Mouse (Mus musculus): ENCODE data around the gene Fip1l1. TPM values are rescaled to one million over a fixed set of nuclear protein-coding genes. Genes with fewer than 3 reads are reported as not detected.

Gene Fip1l1
- polyA plus RNA-seq, 1 experiment: 63.2 TPM

GRCm38 (mm10) chr5:74610511-74610910 lies 75.3 kb downstream of the Fip1l1 start:
- no peak for TF ChIP-seq POLR2A (IDR thresholded peaks at IDR 0.05; ENCODE audit: borderline replicate concordance, low read depth, low read length)
- Histone ChIP-seq H3K4me1 (ENCODE audit: control insufficient read depth, insufficient read depth, low read length) (no peaks in the 10 kb centered on the region), H3K4me3 (ENCODE audit: insufficient read depth, low read length) (no peak overlapping the region), H3K27ac (ENCODE audit: insufficient read depth, low read depth, low read length) (no peak overlapping the region)

GRCm38 (mm10) chr5:74612713-74613112 lies 77.5 kb downstream of the Fip1l1 start:
- no peaks in the 10 kb centered on the region for H3K4me1 ChIP-seq (ENCODE audit: control insufficient read depth, insufficient read depth, low read length)
- TF ChIP-seq POLR2A (IDR thresholded peaks at IDR 0.05; ENCODE audit: borderline replicate concordance, low read depth, low read length): no peak
- no peak for TF ChIP-seq CTCF (IDR thresholded peaks at IDR 0.05; ENCODE audit: low read depth, low read length)
- no peak overlapping the region for H3K27ac ChIP-seq (ENCODE audit: insufficient read depth, low read depth, low read length)
- H3K4me3 ChIP-seq (ENCODE audit: insufficient read depth, low read length): no peak overlapping the region

- Histone ChIP-seq H3K27ac (ENCODE audit: insufficient read depth, low read depth, low read length) (no peak overlapping the region), H3K4me1 (ENCODE audit: control insufficient read depth, insufficient read depth, low read length) (no peaks in the 10 kb centered on the region), H3K4me3 (ENCODE audit: insufficient read depth, low read length) (no peak overlapping the region)
- no peak for TF ChIP-seq POLR2A (IDR thresholded peaks at IDR 0.05; ENCODE audit: borderline replicate concordance, low read depth, low read length)
- TF ChIP-seq CTCF (IDR thresholded peaks at IDR 0.05; ENCODE audit: low read depth, low read length): no peak
Measured at GRCm38 (mm10) chr5:74613491-74614151, 78.4 kb downstream of the Fip1l1 start.

- no peak for TF ChIP-seq POLR2A (IDR thresholded peaks at IDR 0.05; ENCODE audit: borderline replicate concordance, low read depth, low read length)
- TF ChIP-seq CTCF (IDR thresholded peaks at IDR 0.05; ENCODE audit: low read depth, low read length): no peak
- Histone ChIP-seq H3K4me1 (ENCODE audit: control insufficient read depth, insufficient read depth, low read length) (0 out of 2 replicates have a peak, but pooled peaks cover 2% of the 10 kb centered on the region), H3K27ac (ENCODE audit: insufficient read depth, low read depth, low read length) (no peak overlapping the region), H3K4me3 (ENCODE audit: insufficient read depth, low read length) (no peak overlapping the region)
Measured at GRCm38 (mm10) chr5:74617816-74618572, 82.7 kb downstream of the Fip1l1 start.

- TF ChIP-seq CTCF (IDR thresholded peaks at IDR 0.05; ENCODE audit: low read depth, low read length): no peak
- no peak for TF ChIP-seq POLR2A (IDR thresholded peaks at IDR 0.05; ENCODE audit: borderline replicate concordance, low read depth, low read length)
- Histone ChIP-seq H3K4me3 (ENCODE audit: insufficient read depth, low read length) (no peak overlapping the region), H3K4me1 (ENCODE audit: control insufficient read depth, insufficient read depth, low read length) (0 out of 2 replicates have a peak, but pooled peaks cover 2% of the 10 kb centered on the region), H3K27ac (ENCODE audit: insufficient read depth, low read depth, low read length) (no peak overlapping the region)
Measured at GRCm38 (mm10) chr5:74618573-74619059, 83.4 kb downstream of the Fip1l1 start.

GRCm38 (mm10) chr5:74621691-74622470 lies 86.6 kb downstream of the Fip1l1 start:
- Histone ChIP-seq H3K4me3 (ENCODE audit: insufficient read depth, low read length) (no peak overlapping the region), H3K27ac (ENCODE audit: insufficient read depth, low read depth, low read length) (no peak overlapping the region), H3K4me1 (ENCODE audit: control insufficient read depth, insufficient read depth, low read length) (0 out of 2 replicates have a peak, but pooled peaks cover 2% of the 10 kb centered on the region)
- TF ChIP-seq CTCF (IDR thresholded peaks at IDR 0.05; ENCODE audit: low read depth, low read length): no peak
- no peak for TF ChIP-seq POLR2A (IDR thresholded peaks at IDR 0.05; ENCODE audit: borderline replicate concordance, low read depth, low read length)

- H3K27ac ChIP-seq (ENCODE audit: insufficient read depth, low read depth, low read length): no peak overlapping the region
- H3K4me1 ChIP-seq (ENCODE audit: control insufficient read depth, insufficient read depth, low read length): 0 out of 2 replicates have a peak, but pooled peaks cover 2% of the 10 kb centered on the region
- H3K4me3 ChIP-seq (ENCODE audit: insufficient read depth, low read length): no peak overlapping the region
- no peak for TF ChIP-seq CTCF (IDR thresholded peaks at IDR 0.05; ENCODE audit: low read depth, low read length)
- no peak for TF ChIP-seq POLR2A (IDR thresholded peaks at IDR 0.05; ENCODE audit: borderline replicate concordance, low read depth, low read length)
Measured at GRCm38 (mm10) chr5:74623316-74624000, 88.2 kb downstream of the Fip1l1 start.

GRCm38 (mm10) chr5:74624385-74624784 lies 89.1 kb downstream of the Fip1l1 start:
- TF ChIP-seq POLR2A (IDR thresholded peaks at IDR 0.05; ENCODE audit: borderline replicate concordance, low read depth, low read length) (no peak), CTCF (IDR thresholded peaks at IDR 0.05; ENCODE audit: low read depth, low read length) (no peak)
- Histone ChIP-seq H3K27ac (ENCODE audit: insufficient read depth, low read depth, low read length) (no peak overlapping the region), H3K4me3 (ENCODE audit: insufficient read depth, low read length) (no peak overlapping the region), H3K4me1 (ENCODE audit: control insufficient read depth, insufficient read depth, low read length) (no peaks in the 10 kb centered on the region)

- TF ChIP-seq POLR2A (IDR thresholded peaks at IDR 0.05; ENCODE audit: borderline replicate concordance, low read depth, low read length) (no peak), CTCF (IDR thresholded peaks at IDR 0.05; ENCODE audit: low read depth, low read length) (no peak)
- no peak overlapping the region for H3K27ac ChIP-seq (ENCODE audit: insufficient read depth, low read depth, low read length)
- no peak overlapping the region for H3K4me3 ChIP-seq (ENCODE audit: insufficient read depth, low read length)
- H3K4me1 ChIP-seq (ENCODE audit: control insufficient read depth, insufficient read depth, low read length): no peaks in the 10 kb centered on the region
Measured at GRCm38 (mm10) chr5:74628001-74628400, 92.8 kb downstream of the Fip1l1 start.

All from bone marrow macrophage, adult 2 months (primary cell).